Mouse (Mus musculus) cerebellum, adult 2 months (tissue): ENCODE data around the gene Wipf2.

Source experiments
- CTCF ChIP-seq: fragments of 200-500 bp; IDR thresholded peaks from 2 replicates; pipeline ENCODE4 v1.5.1; 2011; ENCODE audit warnings: low read depth, mild to moderate bottlenecking, control low read depth, low read length, moderate library complexity, borderline replicate concordance; ENCODE audit not compliant: insufficient read depth
- POLR2A ChIP-seq: fragments of 200-500 bp; IDR thresholded peaks from 2 replicates; pipeline ENCODE4 v1.6.1; 2011; ENCODE audit warnings: low read length, control low read depth, borderline replicate concordance; ENCODE audit not compliant: insufficient read depth

GRCm38 (mm10) chr11:98873900-98874299 is 10.5 kb downstream of the Wipf2 start:
- TF ChIP-seq CTCF (no peak), POLR2A (no peak)
